ENCODE assay signal across 8 mouse cellular contexts in the genomic region with DNA sequence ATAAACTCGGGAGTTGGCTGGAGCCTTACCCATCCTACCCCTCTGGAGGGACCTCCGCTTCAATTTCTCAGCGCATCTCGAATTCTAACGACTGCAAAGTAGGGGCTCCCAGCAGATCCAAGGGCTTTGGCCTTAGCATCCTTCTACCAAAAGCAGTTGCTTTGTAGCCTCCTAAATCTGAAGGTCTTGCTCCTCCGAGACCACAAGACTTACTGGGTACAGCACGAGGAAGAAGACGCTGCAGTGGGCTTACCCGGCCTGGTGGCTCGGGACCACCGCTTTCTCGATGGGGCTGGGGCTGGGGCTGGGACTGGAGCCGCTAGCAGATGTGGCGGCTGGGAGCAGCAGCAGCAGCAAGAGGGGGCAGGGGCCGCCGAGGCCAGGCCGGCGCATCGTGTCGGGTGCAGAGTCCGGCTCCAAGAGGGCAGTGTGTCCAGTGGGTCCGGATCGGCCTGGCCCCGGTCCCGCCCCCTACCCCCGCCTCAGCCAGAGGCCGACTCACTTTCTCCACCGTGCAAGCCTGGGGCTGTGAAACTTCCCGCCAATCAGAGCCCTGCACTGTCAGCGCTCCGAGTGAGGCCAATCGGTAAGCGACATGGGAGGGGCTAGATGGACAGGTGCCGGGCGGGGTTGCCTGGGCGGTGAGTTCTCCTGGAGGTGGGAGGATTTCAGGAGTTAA. TPM values are rescaled to one million over a fixed set of nuclear protein-coding genes. Genes with fewer than 3 reads are reported as not detected.
A peak's percentile ranks its signal among the peaks of the same experiment; 100 is the strongest.
DNase-seq lines count a peak whose midpoint lies in the region; ATAC-seq lines count a peak whose summit lies in the region.

A gene (minus strand): TSS at position 518 of the 679 bp plus-strand sequence.

- peaks cover 35% of the 10 kb centered on the region for H3K27me3 ChIP-seq in intestine, embryonic 14.5 days (replicated peaks; ENCODE audit: control insufficient read depth, insufficient read depth, low read length)
- peaks cover 69% of the 10 kb centered on the region for H3K27me3 ChIP-seq in limb, embryonic 12.5 days

- ATAC-seq in intestine, embryonic 14.5 days (replicated peaks; ENCODE audit: low FRiP score, low TSS enrichment, low read depth) = peak; percentile 43
- peak; percentile 54 for ATAC-seq in limb, embryonic 12.5 days (ENCODE audit: insufficient number of reproducible peaks, insufficient read depth, low FRiP score, low TSS enrichment, low read depth)

- H3K27ac ChIP-seq in intestine, embryonic 14.5 days (ENCODE audit: low read depth) = peak within 1 kb of the TSS; percentile 24; the same call in 1 of the 2 replicates
- peak within 1 kb of the TSS; percentile 66; the same call in 1 of the 2 replicates for H3K27ac ChIP-seq in limb, embryonic 12.5 days

- H3K36me3 ChIP-seq in intestine, embryonic 14.5 days (ENCODE audit: control insufficient read depth, insufficient read depth, low read length) = peaks cover 6% of the 10 kb centered on the region
- H3K36me3 ChIP-seq in limb, embryonic 12.5 days = peaks cover 10% of the 10 kb centered on the region; the same call in 1 of the 2 replicates

- H3K4me2 ChIP-seq in intestine, embryonic 14.5 days (ENCODE audit: low read length) = peak within 1 kb of the TSS; percentile 65
- H3K4me2 ChIP-seq in limb, embryonic 12.5 days = peak within 1 kb of the TSS; percentile 84

- intact Hi-C loops in gastrocnemius, postnatal 14 days (cut with DNase I; ENCODE audit: low total_unique reads) = loop anchor here (5.0 kb wide), 1 partner anchor 190 kb away; no protein-coding TSS in a partner anchor

- H3K4me3 ChIP-seq in intestine, embryonic 14.5 days (ENCODE audit: low read depth, low read length) = peak within 1 kb of the TSS; percentile 44
- peak within 1 kb of the TSS; percentile 54 for H3K4me3 ChIP-seq in limb, embryonic 12.5 days (replicated peaks)

- H3K9me3 ChIP-seq in intestine, embryonic 14.5 days (ENCODE audit: control insufficient read depth, low read length) = no peaks in the 10 kb centered on the region
- H3K9me3 ChIP-seq in limb, embryonic 12.5 days = no peaks in the 10 kb centered on the region

- peak; percentile 92 for DNase-seq in heart, adult 11 months
- no peak for DNase-seq in heart, adult 9 months (ENCODE audit: low spot score in 2 of 2)
- no peak for DNase-seq in adrenal gland, postnatal 25 days
- DNase-seq in gastrocnemius, postnatal 14 days = no peak
- peak; percentile 79 for DNase-seq in intestine, embryonic 14.5 days (ENCODE audit: low spot score)
- DNase-seq in naive thymus-derived CD4-positive, alpha-beta T cell, adult 2 months (ENCODE audit: low read depth) = peak; percentile 48
- DNase-seq in right cerebral cortex, adult 18-20 months = no peak

- peak within 1 kb of the TSS; percentile 43 for H3K9ac ChIP-seq in intestine, embryonic 14.5 days (ENCODE audit: low read length)
- H3K9ac ChIP-seq in limb, embryonic 12.5 days (replicated peaks) = peak within 1 kb of the TSS; percentile 64

- WGBS in intestine, embryonic 14.5 days = under 1% methylated on average over 36 of the region's 36 CpGs
- WGBS in limb, embryonic 12.5 days = under 1% methylated on average over 32 of the region's 36 CpGs

- peaks cover 24% of the 10 kb centered on the region for H3K4me1 ChIP-seq in intestine, embryonic 14.5 days (replicated peaks; ENCODE audit: control insufficient read depth, insufficient read depth, low read length)
- H3K4me1 ChIP-seq in limb, embryonic 12.5 days (replicated peaks) = peaks cover 42% of the 10 kb centered on the region

RNA-seq across cellular contexts. Expression of the gene that starts here (rescaled TPM):
- total RNA-seq in adrenal gland, postnatal 25 days (2021) = 62.9 and 66.6 TPM in 2 replicates
- 100 to 1,000 TPM; 122 to 151 TPM for total RNA-seq in gastrocnemius, postnatal 14 days (2021)
- 97.9 and 110 TPM in 2 replicates for polyA plus RNA-seq in intestine, embryonic 14.5 days (2014; fragmentation: Nextera tagmentation; extraction: Ambion mirVana)
- 15.2 and 15.8 TPM in 2 replicates for polyA plus RNA-seq in limb, embryonic 12.5 days (2016; fragmentation: Nextera tagmentation; extraction: Ambion mirVana)

Comparison
In these comparisons a context has a peak if more than half of its experiments do, and no peak if none do; other contexts are left out.
1. DNase-seq: peak in heart, adult 11 months (single experiment), intestine, embryonic 14.5 days (single experiment) and naive thymus-derived CD4-positive, alpha-beta T cell, adult 2 months (single experiment); none in heart, adult 9 months (0 of 2), adrenal gland, postnatal 25 days (single experiment), gastrocnemius, postnatal 14 days (single experiment) and right cerebral cortex, adult 18-20 months (single experiment).